Mouse (Mus musculus) small intestine, adult 2 months (tissue): ENCODE measurements around the gene Tut4. TPM values are rescaled to one million over a fixed set of nuclear protein-coding genes. Genes with fewer than 3 reads are reported as not detected.

ENCODE experiments used
- H3K27ac ChIP-seq: fragments of 200-500 bp; 2 replicates; pipeline ENCODE4 v1.5.1; 2012; ENCODE audit warnings: low read depth, low read length, control low read depth, inconsistent platforms; ENCODE audit not compliant: insufficient read depth
- H3K27me3 ChIP-seq: fragments of 200-500 bp; 2 replicates; pipeline ENCODE4 v1.6.1; 2012; ENCODE audit warnings: mild to moderate bottlenecking, moderate library complexity, low read length, inconsistent platforms; ENCODE audit not compliant: control insufficient read depth, insufficient read depth
- H3K36me3 ChIP-seq: fragments of 200-500 bp; 2 replicates; pipeline ENCODE4 v1.6.1; 2012; ENCODE audit warnings: mild to moderate bottlenecking, low read length, control low read depth, inconsistent platforms; ENCODE audit not compliant: control insufficient read depth, insufficient read depth
- H3K4me1 ChIP-seq: fragments of 200-500 bp; 2 replicates; pipeline ENCODE4 v1.6.1; 2012; ENCODE audit warnings: low read length, inconsistent platforms, mixed read lengths; ENCODE audit not compliant: control insufficient read depth, insufficient read depth, insufficient read length
- H3K4me3 ChIP-seq: fragments of 200-500 bp; 2 replicates; pipeline ENCODE4 v1.5.1; 2012; ENCODE audit warnings: low read depth, mild to moderate bottlenecking, control low read depth, inconsistent platforms, low read length, moderate library complexity
- CTCF ChIP-seq: fragments of 200-500 bp; IDR thresholded peaks from 2 replicates; pipeline ENCODE4 v1.5.1; 2012; ENCODE audit warnings: low read depth, mild to moderate bottlenecking, control low read depth, inconsistent platforms, low read length, moderate library complexity, mixed read lengths; ENCODE audit not compliant: insufficient replicate concordance, insufficient read length; ENCODE audit errors: extremely low read depth
- POLR2A ChIP-seq: fragments of 200-500 bp; IDR thresholded peaks from 2 replicates; pipeline ENCODE4 v1.6.1; 2012; ENCODE audit warnings: low read depth, mild to moderate bottlenecking, control low read depth, inconsistent platforms, low read length, moderate library complexity
- WGBS: fragments of 180-500 bp; shearing (Covaris S2); methylation state at CpG from one replicate; pipeline ENCODE4 v1.1.7; 2018; 5-methylcytosine and 5-hydroxymethylcytosine counted together
- polyA plus RNA-seq: library from polyadenylated mRNA; depleted of rRNA; stranded (reverse); fragments of >200 nt; gene quantifications from 2 replicates; pipeline ENCODE4 v1.2.3, GENCODE M21; 2012; rRNA removed

Gene Tut4
- polyA plus RNA-seq: 4.0 and 21.1 TPM in 2 replicates

GRCm38 (mm10) chr4:108459231-108460155 is at the start of gene Tut4:
TSS of gene Tut4 (plus strand) at chr4:108459426.
- Histone ChIP-seq H3K4me3 (peak within 1 kb of the TSS; percentile 96), H3K27me3 (no peaks in the 10 kb centered on the region), H3K4me1 (peaks cover 8% of the 10 kb centered on the region), H3K27ac (peak within 1 kb of the TSS; percentile 70), H3K36me3 (no peaks in the 10 kb centered on the region)
- WGBS: under 1% methylated on average over 79 of the region's 97 CpGs
- TF ChIP-seq POLR2A: peak; percentile 58; the same call in 1 of the 2 replicates
- no peak for TF ChIP-seq CTCF

DNA sequence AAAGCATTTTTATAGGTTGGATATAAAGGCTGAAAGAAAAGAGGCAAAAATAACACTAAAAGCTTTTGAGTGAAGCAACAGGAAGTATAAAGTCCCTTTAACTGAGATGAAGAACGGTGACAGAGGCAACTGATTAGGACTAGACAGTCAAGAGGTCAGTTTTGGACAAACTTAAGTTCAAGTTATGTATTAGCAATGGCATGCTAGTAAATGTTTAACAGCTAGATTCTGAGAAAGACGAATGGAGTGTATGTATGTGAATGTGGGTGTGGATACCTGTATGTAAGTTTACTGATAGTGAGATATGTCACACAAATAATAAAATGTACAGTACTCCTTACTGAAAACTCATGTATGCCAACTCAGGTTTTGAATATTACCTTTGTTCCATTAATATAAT is 34.6 kb upstream of the Tut4 start:
- H3K27me3 ChIP-seq: no peaks in the 10 kb centered on the region; the same call in 1 of the 2 replicates
- no peaks in the 10 kb centered on the region for H3K36me3 ChIP-seq
- no peak overlapping the region for H3K4me3 ChIP-seq
- no peak for TF ChIP-seq POLR2A
- TF ChIP-seq CTCF: no peak
- H3K27ac ChIP-seq: 0 out of 2 replicates have a peak overlapping the region, but pooled peaks have one; percentile 58
- H3K4me1 ChIP-seq: peaks cover 8% of the 10 kb centered on the region; the same call in 1 of the 2 replicates
- WGBS: 21% methylated on average over 2 of the region's 2 CpGs

- H3K36me3 ChIP-seq: no peaks in the 10 kb centered on the region
- no peak for TF ChIP-seq CTCF
- no peak for TF ChIP-seq POLR2A
- no peak overlapping the region for H3K27ac ChIP-seq
- 29% methylated on average over 11 of the region's 11 CpGs for WGBS
- no peak overlapping the region for H3K4me3 ChIP-seq
- H3K27me3 ChIP-seq: no peaks in the 10 kb centered on the region; the same call in 1 of the 2 replicates
- H3K4me1 ChIP-seq: peaks cover 8% of the 10 kb centered on the region; the same call in 1 of the 2 replicates
Observed at GRCm38 (mm10) chr4:108427719-108428340, 31.4 kb upstream of the Tut4 start.

DNA sequence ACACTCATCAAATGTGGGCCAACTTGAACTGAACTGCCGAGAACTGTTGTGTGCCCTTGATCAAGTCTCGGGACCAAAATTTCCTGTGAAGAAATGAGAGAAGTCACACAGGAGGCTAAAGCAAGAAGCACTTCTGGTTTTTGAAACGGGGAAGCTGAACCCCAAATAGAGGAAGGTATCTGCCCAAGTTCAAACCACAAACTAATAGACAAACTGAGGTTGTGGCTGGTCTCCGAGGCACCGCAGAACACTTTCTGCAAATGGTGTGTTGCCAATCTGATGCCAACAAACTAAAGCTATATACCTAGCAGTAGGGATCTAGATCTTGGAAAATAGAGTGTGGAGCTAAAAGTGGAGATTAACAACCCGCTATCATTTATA is 30.9 kb upstream of the Tut4 start:
- no peak overlapping the region for H3K27ac ChIP-seq
- H3K4me3 ChIP-seq: no peak overlapping the region
- H3K36me3 ChIP-seq: no peaks in the 10 kb centered on the region
- no peaks in the 10 kb centered on the region; the same call in 1 of the 2 replicates for H3K27me3 ChIP-seq
- TF ChIP-seq CTCF: no peak
- no peak for TF ChIP-seq POLR2A
- peaks cover 8% of the 10 kb centered on the region; the same call in 1 of the 2 replicates for H3K4me1 ChIP-seq
- WGBS: 61% methylated on average over 6 of the region's 6 CpGs

GRCm38 (mm10) chr4:108430656-108431560 is 28.3 kb upstream of the Tut4 start:
- no peak overlapping the region for H3K4me3 ChIP-seq
- H3K27me3 ChIP-seq: no peaks in the 10 kb centered on the region; the same call in 1 of the 2 replicates
- H3K27ac ChIP-seq: no peak overlapping the region
- TF ChIP-seq POLR2A: no peak
- no peak for TF ChIP-seq CTCF
- WGBS: 76% methylated on average over 4 of the region's 4 CpGs
- no peaks in the 10 kb centered on the region for H3K36me3 ChIP-seq
- no peaks in the 10 kb centered on the region for H3K4me1 ChIP-seq

DNA sequence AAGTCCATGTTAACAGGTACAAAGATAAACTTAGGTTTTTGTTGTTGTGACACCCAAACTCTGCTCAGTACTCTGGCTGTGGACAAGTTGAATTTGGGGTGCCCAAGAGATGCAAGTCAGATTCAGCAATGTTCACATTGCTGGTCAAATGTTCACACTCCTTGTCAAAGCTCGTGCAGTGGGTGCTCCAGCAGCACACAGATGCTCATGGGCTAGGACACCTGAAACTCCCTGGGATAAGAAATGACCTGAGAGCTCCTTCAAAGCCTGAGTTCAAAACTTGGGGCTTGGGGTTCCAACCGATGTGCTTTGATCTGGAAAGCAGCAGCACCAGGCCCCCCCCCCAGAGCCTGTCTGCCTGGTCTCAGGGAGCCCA is 27.7 kb upstream of the Tut4 start:
- no peak for TF ChIP-seq CTCF
- no peak for TF ChIP-seq POLR2A
- Histone ChIP-seq H3K36me3 (no peaks in the 10 kb centered on the region), H3K4me1 (no peaks in the 10 kb centered on the region), H3K4me3 (no peak overlapping the region), H3K27me3 (no peaks in the 10 kb centered on the region; the same call in 1 of the 2 replicates), H3K27ac (no peak overlapping the region)
- WGBS: 66% methylated on average over 2 of the region's 2 CpGs
